Mouse (Mus musculus): Measurements from ENCODE around the gene Ciart.

- TF ChIP-seq EP300 (IDR thresholded peaks at IDR 0.05; ENCODE audit: low read depth), result no peak
- TF ChIP-seq CTCF (IDR thresholded peaks at IDR 0.05; ENCODE audit: low read depth), result no peak
These were observed 17.9 kb upstream of the Ciart start for GRCm38 (mm10) chr3:95899800-95900524.
